Mouse (Mus musculus) ES-CJ7 (cell line): ENCODE results near the gene Gas7.

Experiments
- DNase-seq: peaks from one replicate; pipeline ENCODE4 v3.0.0; 2011; ENCODE audit warnings: low read depth, low spot score

The Gas7 gene

DNA sequence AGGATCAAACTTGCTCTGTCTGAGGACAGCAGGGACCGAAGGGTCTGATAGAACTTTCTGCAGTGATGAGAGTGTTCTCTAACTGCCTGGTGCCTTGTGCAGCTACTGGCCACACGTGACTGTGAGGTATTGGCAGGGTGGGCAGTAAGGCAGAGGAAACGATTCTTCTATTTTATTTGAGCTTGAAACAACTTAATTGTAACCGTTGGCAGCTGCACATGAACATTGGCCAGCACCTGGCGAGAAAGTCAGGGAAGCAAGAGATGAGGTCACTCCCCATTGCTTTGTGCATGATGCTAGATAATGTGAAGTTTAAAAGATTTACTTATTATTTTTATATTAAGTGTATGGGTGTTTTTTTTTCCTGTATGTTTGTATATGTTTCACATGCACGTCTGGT is 77.9 kb downstream of the Gas7 start:
- no peak for DNase-seq

DNA sequence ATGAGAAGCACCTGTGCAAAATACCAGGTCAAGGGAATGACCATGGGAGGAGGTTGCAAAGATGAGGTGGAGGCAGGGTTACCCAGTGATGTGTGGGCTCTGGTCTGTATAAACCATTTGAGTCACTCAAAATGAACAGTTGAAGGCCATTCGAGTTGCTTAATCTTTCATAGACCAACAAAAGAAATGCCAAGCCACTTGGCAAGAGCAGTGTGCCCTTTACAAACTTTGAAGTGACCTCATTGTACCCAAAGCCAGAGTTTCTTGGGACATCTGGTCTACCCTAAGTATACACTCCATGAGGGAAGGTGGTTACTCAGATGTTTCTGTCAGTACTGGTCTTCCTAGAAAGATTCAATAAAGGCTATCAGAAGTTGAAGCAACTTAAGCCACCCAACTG is 80.5 kb downstream of the Gas7 start:
- no peak for DNase-seq

- DNase-seq, result no peak
These were observed 81.2 kb downstream of the Gas7 start for GRCm38 (mm10) chr11:67536413-67536812.

- DNase-seq, result no peak
These were observed 82.1 kb downstream of the Gas7 start for GRCm38 (mm10) chr11:67537353-67537752.

GRCm38 (mm10) chr11:67538557-67538956 is 83.3 kb downstream of the Gas7 start:
- DNase-seq, result no peak

DNA sequence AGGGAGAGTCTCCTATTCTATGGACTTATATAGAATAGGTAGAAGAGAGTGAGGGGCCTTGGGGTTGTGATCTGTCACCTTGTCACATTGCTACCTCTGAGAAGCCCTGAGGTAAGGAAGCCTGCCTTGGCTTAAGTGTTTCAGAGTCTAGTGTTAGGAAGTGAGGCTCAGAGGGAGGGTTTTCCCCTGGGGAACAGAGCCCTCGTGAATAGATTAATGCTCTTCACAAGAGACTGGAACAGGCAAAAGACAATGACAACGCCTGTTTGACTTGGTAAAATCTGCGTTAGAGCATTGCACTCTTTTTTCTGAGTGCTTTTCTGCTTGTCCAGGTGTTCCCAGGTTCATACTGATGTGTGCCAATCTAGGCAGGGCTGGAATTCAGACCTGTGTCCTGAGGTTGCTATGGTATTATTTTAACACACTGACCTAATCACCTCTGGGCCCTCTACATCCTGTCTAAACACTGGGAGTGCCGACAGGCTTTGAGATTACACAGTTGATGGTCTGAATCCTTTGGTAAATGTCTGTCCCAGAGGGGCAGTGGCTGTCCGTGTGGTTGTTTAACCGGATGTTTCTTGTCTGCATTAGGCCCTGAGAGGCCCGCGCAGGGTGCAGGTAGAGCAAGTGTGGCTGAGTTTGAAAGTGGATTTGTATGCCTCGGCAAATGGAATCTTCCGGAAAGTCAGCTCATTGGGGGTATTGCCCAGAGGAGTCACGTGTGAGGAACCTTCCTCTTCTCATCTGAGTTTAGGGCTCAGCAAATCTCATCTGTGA is 89.6 kb downstream of the Gas7 start:
- no peak for DNase-seq

DNA sequence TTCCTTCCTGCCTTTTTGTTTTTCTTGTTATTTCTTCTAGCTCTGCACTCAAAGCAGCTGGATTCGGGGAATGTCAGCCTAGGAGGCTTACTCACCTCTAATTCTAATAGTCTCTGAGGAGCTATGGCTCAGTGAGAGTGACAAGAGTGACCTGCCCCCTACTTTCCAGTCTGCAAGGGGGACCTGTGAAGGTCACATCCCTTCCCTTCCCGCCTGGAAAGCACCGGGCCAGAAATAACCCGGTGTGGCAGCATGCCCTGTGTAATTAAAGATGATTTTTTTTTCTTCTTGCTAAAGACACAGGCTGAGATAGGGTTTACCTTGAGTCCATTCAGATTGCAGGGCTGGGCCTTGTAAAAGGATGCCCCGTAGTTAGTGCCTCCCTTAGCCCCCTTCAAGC is 91.3 kb downstream of the Gas7 start:
- no peak for DNase-seq

DNA sequence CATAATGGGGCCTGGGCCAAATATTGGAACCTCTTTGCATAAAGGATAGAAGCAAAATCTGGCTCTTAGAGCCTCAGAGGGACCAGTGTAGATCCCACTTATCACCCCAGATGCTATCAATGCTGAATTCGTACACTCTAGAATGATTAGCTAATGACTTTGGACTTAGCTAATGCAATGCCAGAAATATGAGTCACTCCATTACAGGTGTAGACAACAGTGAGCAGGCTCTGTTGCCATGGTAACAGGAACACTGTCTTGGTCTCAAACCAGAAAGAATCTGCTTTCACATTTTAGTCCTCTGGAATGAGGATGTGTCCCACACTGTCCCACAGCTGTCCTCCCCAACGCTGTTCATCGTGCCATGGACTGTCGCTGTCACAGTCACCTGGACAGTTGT is 94.1 kb downstream of the Gas7 start:
- no peak for DNase-seq

DNA sequence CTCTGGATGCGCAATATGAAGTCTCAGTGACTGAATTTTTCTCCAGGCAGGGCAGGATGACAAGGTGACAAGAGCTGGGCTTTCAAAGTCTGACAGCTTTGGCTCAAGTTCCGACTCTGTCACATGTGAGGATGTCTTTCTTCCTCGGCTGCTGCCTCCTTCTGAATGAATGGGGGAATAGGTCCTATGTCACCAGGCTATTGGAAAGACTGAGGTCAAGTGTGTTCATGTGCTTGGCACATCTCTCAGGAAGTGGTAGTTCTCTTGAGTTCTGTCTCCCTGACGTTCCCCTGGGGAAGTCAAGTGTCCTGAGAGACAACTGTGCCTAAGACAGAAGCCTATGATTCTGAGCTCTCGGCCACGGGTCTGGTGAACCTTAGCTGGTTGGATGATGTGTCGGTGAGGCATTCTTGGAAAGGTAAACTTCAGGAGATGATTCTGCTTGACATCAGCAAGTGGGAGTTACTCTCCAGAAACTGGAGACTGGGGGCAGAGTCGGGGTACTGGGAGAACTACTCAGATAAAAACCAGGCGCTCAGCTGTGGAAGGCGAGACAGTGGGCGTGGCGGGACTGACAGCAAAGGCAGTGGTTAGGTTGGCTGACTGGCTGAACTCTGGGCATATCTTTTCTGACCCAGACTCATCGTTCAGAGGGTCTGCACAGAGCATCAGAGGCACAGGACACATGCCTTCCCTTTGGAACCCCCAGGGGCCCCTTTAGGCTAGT is 94.7 kb downstream of the Gas7 start:
- DNase-seq, result no peak

- DNase-seq, result no peak
These were observed 97.2 kb downstream of the Gas7 start for GRCm38 (mm10) chr11:67552400-67552799.

DNA sequence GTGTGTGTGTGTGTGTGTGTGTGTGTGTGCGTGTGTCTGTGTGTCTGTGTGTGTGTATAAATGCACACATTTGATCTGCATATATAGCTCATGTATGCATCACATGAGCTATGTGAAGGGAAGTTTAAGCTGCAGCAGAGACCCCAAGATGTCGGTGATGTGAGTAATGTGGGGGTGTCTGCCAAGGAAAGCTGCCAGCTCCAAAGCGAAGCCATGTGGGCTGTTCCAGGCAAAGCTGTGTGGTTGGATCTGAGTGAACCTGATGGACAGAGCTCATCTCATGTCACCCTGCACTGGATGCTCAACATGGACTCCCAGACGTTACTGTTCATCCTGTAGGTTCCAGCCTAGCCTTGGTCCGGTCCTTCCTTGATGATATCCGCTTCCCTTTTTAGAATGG is 99.0 kb downstream of the Gas7 start:
- DNase-seq, result no peak

- DNase-seq, result no peak
These were observed 101.1 kb downstream of the Gas7 start for GRCm38 (mm10) chr11:67556360-67556759.

DNA sequence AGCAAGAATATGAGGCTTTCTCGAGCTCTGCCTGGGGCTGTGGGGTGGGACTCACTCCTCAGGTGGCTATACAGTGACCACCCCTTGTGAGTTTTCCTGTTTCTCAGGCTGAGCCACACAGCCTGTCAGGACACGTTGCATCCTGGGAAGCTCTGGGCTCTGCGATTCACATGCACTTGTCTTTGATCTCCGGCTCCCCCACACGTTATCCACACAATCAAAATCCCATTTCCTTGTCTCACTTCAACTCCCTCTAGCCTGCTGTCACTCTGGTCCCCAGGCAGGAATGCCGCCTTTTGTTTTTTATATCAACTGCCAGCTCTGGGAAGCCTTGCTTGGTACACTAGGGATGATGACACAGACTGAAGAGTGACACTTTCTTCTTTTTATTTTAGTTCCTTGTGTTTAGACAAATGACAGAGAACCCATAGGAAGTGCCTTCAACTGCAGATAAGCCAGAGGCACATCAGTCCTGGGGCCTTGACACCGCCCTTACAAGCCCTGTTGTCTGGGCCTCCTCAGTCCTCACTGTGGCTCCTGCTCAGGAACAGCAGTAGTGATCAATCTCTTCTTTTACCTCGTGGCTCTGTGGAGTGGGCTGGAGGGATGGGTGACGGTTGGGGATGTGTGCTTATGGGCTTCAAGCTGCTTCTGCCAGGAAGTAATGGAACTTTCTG is 103.7 kb downstream of the Gas7 start:
- DNase-seq, result no peak

- no peak for DNase-seq
These were observed 104.3 kb downstream of the Gas7 start for GRCm38 (mm10) chr11:67559522-67559921.

DNA sequence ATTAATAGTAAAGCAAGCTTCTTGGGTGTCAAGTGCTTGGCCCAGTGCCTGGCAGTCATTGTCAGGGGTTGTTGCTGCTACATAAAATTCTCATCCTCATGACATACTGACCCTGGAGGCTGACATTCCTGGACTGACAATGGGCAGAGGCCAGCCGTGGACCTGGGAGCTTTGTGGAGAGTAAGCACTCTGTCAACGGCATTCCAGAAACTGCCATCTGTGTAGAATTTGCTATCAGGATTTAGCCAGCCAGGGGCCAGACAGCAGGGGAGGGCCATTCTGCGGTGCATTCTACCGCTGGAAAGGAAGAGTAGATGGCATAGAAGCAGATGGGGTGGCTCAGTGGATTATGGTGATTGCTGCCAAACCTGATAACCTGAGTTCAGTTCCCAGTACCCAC is 106.4 kb downstream of the Gas7 start:
- no peak for DNase-seq

DNA sequence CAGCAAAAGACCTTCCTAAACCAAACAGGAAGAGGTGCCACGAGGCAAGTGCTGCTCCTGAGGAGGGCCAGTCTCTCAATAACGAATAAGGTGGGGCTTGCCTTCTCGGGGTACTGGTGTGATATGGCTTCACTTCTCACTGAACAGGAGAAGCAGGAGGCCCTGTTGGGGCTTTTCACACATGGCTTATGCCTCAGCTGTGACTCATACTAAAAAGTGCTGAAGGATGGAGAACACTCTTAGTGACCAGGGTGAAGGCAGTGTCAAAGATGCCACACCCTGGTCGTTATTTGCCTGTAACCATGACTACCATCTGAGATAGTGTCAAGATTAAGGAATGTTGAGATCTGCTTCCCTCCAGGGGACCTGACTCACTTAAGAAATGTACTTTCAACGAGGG is 107.9 kb downstream of the Gas7 start:
- DNase-seq, result no peak

GRCm38 (mm10) chr11:67564003-67564637 is 108.9 kb downstream of the Gas7 start:
- DNase-seq, result no peak

GRCm38 (mm10) chr11:67565512-67565911 is 110.3 kb downstream of the Gas7 start:
- no peak for DNase-seq

- no peak for DNase-seq
These were observed 111.5 kb downstream of the Gas7 start for GRCm38 (mm10) chr11:67566704-67567103.

GRCm38 (mm10) chr11:67567184-67567583 is 111.9 kb downstream of the Gas7 start:
- no peak for DNase-seq

DNA sequence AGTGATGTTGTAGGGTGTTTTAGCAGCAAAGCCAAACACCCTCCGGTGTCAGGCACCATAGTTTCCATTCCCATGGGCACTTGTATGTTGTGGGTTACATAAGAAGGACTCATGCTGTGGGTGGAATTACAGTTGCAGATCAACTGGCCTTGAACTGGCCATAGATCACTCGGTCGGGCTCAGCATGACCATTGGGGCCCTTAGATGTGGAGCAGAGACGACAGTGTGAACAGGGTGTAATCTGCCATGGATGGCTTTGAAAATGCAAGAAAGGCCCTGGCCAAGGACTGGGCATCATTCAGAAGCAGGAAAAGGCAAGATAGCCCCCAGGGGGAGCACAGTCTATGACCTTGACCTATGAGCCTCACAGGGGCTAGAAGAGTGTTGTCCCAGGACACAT is 112.8 kb downstream of the Gas7 start:
- DNase-seq, result no peak

- no peak for DNase-seq
These were observed 113.6 kb downstream of the Gas7 start for GRCm38 (mm10) chr11:67568815-67569214.
